Mouse (Mus musculus): ENCODE results near the gene Tnni2. TPM values are rescaled to one million over a fixed set of nuclear protein-coding genes. Genes with fewer than 3 reads are reported as not detected.

Tnni2 gene
- total RNA-seq, 2 experiments from 2014 or later, result not detected

GRCm38 (mm10) chr7:142482256-142482609, 40.6 kb downstream of the Tnni2 start:
- DNase-seq (ENCODE audit: low spot score in 2 of 2), result no peak

DNA sequence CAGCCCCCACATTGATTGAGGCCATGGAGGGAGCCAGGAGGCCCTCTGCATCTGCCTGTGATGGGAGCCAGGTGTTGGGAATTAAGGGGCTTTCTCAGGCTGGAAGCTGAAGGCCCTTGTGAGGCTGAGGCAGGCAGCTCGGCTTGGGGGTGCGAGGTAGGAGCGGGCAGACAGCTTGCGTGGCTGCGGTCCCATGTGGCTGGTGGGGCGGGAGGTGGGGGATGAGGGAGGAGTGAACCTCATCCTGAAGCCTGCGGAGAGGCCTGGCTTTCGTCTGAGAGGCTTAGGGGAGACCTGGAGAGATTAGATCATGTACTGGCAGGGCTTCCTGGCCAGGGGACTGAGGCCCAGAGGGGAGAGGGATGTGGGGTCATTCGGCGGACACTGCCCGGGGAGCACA, 41.5 kb downstream of the Tnni2 start:
- no peak for DNase-seq (ENCODE audit: low spot score in 2 of 2)

DNA sequence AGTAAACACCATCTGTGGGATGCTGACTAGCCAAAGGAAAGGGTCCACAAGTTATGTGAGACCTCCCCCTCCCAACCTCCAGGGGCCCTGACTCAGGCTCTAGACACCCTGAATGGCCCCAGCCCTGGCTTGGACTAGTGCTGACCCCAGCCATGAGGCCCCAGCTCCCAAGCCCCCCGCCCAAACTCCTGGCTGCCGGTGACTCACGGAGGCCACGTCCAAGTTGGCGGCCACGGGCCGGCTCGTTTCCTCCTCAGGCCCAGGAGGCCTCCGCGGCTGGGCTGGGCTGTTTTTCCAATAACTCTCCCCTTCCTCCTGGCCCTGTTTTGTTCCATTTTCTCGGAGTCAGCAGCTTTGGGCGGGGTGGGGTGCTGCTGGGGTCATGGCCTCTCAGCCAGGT, 43.2 kb downstream of the Tnni2 start:
- DNase-seq (ENCODE audit: low spot score in 2 of 2), result no peak

- no peak for DNase-seq (ENCODE audit: low spot score in 2 of 2)
Measured at GRCm38 (mm10) chr7:142486751-142487162, 45.1 kb downstream of the Tnni2 start.

- DNase-seq (ENCODE audit: low spot score in 2 of 2), result peak in 1 of 2 experiments; percentile 67
Measured at GRCm38 (mm10) chr7:142487341-142487859, 45.8 kb downstream of the Tnni2 start.

- no peak for DNase-seq (ENCODE audit: low spot score in 2 of 2)
Measured at GRCm38 (mm10) chr7:142488053-142488452, 46.4 kb downstream of the Tnni2 start.

DNA sequence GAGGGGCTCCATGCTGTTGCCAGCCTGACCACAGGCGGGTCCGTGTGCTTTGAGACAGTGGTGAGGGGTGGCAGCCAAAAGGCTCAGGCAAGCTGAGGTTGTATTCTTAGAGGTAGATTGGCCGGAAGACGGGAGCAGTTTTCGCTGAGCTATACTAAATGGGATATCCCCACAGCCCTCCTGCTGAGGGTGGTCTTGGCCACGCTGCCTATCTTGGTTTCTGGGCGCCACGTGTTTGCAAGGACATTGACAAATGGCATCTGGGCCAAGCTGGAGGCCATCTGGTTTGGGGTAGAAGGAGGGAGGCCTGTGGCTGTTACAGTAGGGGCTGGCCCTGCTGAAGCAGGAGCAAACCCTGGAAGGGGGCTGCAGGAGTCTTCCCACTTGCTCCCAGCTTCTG, 51.9 kb downstream of the Tnni2 start:
- DNase-seq (ENCODE audit: low spot score in 2 of 2), result no peak

Other genes with a start within 250 kb of the Tnni2 start
- not detected for gene Krtap5-3, start 240.4 kb upstream of the Tnni2 start, total RNA-seq (2021)
- gene Gm7579, start 229.9 kb upstream of the Tnni2 start, total RNA-seq (2021), result not detected
- not detected for gene Krtap5-5, start 211.8 kb upstream of the Tnni2 start, total RNA-seq (2021)
- not detected for gene Gm40460, start 200.7 kb upstream of the Tnni2 start, total RNA-seq (2021)
- not detected for gene Gm2431, start 183.5 kb upstream of the Tnni2 start, total RNA-seq (2021)
- gene Gm4559, start 167.4 kb upstream of the Tnni2 start, total RNA-seq (2021), result not detected
- not detected for gene Krtap5-1, start 144.7 kb upstream of the Tnni2 start, total RNA-seq (2021)
- gene Krtap5-4, start 138.3 kb upstream of the Tnni2 start, total RNA-seq (2021), result not detected
- gene Ifitm10, start 68.1 kb upstream of the Tnni2 start, total RNA-seq (2021), result 10 to 100 TPM; 21.0 to 24.6 TPM
- 1 to 10 TPM in 1 of 2 experiments, not detected in 1; 6.5 TPM for gene Gm49369, start 59.1 kb upstream of the Tnni2 start, total RNA-seq (2021)
- 100 to 1,000 TPM; 252 to 270 TPM for gene Ctsd, start 53.8 kb upstream of the Tnni2 start, total RNA-seq (2021)
- gene Syt8, start 7.0 kb upstream of the Tnni2 start, total RNA-seq (2021), result not detected
- 1 to 10 TPM; 3.6 to 5.0 TPM for gene Lsp1, start 19.0 kb downstream of the Tnni2 start, total RNA-seq (2021)
- under 1 TPM; 0.82 to 0.96 TPM for gene Tnnt3, start 57.0 kb downstream of the Tnni2 start, total RNA-seq (2021)
- gene Mrpl23, start 90.9 kb downstream of the Tnni2 start, total RNA-seq (2021), result 10 to 100 TPM in 1 of 2 experiments, 1 to 10 TPM in 1; 8.4 to 12.9 TPM
- gene Igf2, start 225.0 kb downstream of the Tnni2 start, total RNA-seq (2021), result 100 to 1,000 TPM; 209 to 223 TPM
- gene Gm49394, start 228.1 kb downstream of the Tnni2 start, total RNA-seq (2021), result under 1 TPM; 0.11 to 0.51 TPM